Mouse (Mus musculus) forelimb bud, embryonic 11.5 days (tissue): ENCODE data around the gene C130060K24Rik.

ENCODE experiments used
- DNase-seq: peaks from one replicate; pipeline ENCODE4 v3.0.0-alpha.2; 2012; ENCODE audit warnings: low read depth, low spot score

Gene C130060K24Rik

GRCm38 (mm10) chr6:65380918-65381772 lies at the start of gene C130060K24Rik:
C130060K24Rik (plus strand) TSS chr6:65381105.
- DNase-seq, result peak; percentile 30

- DNase-seq, result no peak
These were observed 46.7 kb upstream of the C130060K24Rik start for GRCm38 (mm10) chr6:65334246-65334645.

GRCm38 (mm10) chr6:65339391-65339790 lies 41.5 kb upstream of the C130060K24Rik start:
- no peak for DNase-seq

GRCm38 (mm10) chr6:65341360-65341759 lies 39.5 kb upstream of the C130060K24Rik start:
- DNase-seq, result no peak

- no peak for DNase-seq
These were observed 33.2 kb upstream of the C130060K24Rik start for GRCm38 (mm10) chr6:65347736-65348135.

GRCm38 (mm10) chr6:65348255-65348654 lies 32.6 kb upstream of the C130060K24Rik start:
- DNase-seq, result no peak

- no peak for DNase-seq
These were observed 29.3 kb upstream of the C130060K24Rik start for GRCm38 (mm10) chr6:65351622-65352021.

GRCm38 (mm10) chr6:65375918-65376317 lies 5.0 kb upstream of the C130060K24Rik start:
- no peak for DNase-seq

GRCm38 (mm10) chr6:65421888-65422287 lies 41.0 kb downstream of the C130060K24Rik start:
- DNase-seq, result no peak

- no peak for DNase-seq
These were observed 46.2 kb downstream of the C130060K24Rik start for GRCm38 (mm10) chr6:65427065-65427464.

GRCm38 (mm10) chr6:65433159-65433558 lies 52.3 kb downstream of the C130060K24Rik start:
- no peak for DNase-seq

GRCm38 (mm10) chr6:65453465-65453864 lies 72.6 kb downstream of the C130060K24Rik start:
- peak; percentile 42 for DNase-seq

- DNase-seq, result no peak
These were observed 84.4 kb downstream of the C130060K24Rik start for GRCm38 (mm10) chr6:65465294-65465693.

- no peak for DNase-seq
These were observed 89.4 kb downstream of the C130060K24Rik start for GRCm38 (mm10) chr6:65470320-65470719.

- DNase-seq, result no peak
These were observed 91.5 kb downstream of the C130060K24Rik start for GRCm38 (mm10) chr6:65472455-65472854.

- DNase-seq, result no peak
These were observed 117.9 kb downstream of the C130060K24Rik start for GRCm38 (mm10) chr6:65498786-65499185.
